Mouse (Mus musculus) gastrocnemius, postnatal 25 days (tissue): Measurements from ENCODE around the gene Gm49342. TPM values are rescaled to one million over a fixed set of nuclear protein-coding genes. Genes with fewer than 3 reads are reported as not detected.
A peak's percentile ranks its signal among the peaks of the same experiment; 100 is the strongest.
"Not testable (repeated sequence)": the region's sequence is repeated elsewhere in the genome, so short reads cannot be mapped to it uniquely, and the experiment has no call there.

Experiments used
- DNase-seq: peaks from one replicate; pipeline ENCODE4 v3.0.0; 2022
- long read RNA-seq, 2 experiments: library from polyadenylated mRNA; stranded (forward); transcript quantifications; one replicate each; pipeline ENCODE4 v2.0.0; 2021
- total RNA-seq, 2 experiments: library from RNA; stranded (reverse); gene quantifications; 1 replicate in 1 of 2; 2 replicates in 1 of 2; pipeline ENCODE4 v1.2.3; 2021

Gene Gm49342
- 1 to 10 TPM; 1.6 to 1.9 TPM for total RNA-seq
- long read RNA-seq, experiment 1 = 0 reads
- long read RNA-seq, experiment 2 = 0 reads

DNA sequence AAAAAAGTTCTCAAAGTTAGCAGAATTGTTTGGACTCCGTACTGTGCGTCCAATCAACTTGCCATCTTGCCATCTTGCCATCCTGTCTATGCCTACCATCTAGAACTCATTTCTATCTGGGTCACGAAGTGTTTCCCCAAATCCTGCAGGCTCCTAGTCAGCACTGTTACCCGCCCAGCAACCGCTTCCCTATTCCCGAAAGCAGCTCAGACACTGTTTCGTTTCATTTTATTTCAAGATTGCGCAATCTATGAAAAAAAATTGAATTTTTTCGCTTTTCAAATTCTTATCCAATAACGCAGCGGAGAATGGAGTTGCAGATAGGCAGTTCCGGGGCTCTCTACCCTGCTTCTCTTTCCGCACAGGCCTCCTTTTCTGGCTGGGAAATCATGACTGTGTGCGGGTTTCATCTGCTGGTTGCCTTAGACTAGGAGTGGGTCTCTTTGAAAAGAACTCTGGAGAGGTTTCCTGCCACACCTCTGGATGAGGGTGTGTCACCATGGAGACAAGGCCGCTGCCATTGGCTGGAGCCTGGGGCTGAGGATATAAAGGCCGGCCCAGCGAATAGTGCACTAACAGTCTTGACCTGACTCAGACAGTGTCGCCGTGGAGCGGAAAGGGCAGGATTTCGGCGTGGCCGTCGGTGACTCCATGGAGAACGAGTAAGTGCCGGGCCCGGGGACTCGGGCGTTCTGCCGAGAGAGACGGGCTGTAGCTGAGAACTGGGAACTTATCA lies at the start of gene Gm49342:
TSS of gene Gm49342 (plus strand) at position 586 of the 736 bp plus-strand sequence.
- DNase-seq = peak; percentile 93

DNA sequence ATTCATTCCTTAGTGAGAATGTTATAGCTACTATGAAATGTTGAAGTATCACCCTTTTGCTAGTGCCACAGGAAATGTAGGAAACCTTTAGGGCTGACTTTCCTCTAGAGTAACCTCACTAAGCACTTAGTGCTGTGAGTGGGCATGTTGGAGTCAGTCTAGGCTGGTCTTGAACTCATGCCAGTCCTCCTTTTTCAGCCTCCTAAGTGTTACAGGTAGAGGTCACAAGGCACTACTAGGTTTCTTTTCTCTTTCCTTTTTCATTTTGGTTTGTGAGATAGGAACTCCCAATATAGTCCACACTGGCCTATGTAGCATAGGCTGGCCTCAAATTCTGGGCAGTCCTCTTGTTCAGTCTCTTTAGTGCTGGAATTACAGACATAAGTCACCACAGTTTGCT lies 48.9 kb upstream of the Gm49342 start:
- DNase-seq = no peak

DNA sequence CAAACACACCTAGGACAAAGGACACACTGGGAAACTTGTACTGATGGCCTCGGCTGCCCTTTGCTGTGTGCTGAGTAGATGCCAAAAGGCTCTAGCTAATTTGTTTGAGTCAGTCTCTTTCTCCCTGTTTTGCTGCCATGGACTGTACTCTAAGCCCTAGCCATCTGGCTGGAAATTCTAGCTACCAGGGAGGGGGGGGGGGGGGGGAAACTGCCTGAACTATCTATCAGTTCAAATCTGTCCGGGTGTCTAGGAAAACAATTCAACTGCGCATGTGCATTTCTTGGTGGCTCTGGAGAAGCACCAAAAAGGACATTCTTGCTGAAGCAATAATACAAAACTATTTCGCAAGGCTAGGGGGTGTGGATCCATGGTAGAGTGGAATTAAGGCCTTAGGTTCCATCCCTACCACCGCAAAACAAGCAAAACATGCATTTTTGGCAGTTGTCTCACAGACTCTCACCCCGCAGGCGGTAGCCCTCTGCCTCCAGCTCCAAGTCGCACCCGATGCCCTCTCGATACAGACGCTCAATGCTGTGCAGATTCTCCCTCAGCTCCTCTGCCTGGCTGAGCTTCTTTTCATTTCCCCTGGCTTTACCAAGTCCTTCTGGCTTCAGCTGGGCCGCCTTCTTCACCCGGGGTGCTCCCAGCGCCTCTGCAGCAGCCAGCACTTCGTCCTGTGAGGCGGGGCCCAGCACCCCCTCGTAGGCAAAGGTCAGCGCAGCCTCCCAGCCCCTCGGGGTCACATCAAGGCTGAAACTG lies 48.2 kb upstream of the Gm49342 start:
- DNase-seq = peak; percentile 83

DNA sequence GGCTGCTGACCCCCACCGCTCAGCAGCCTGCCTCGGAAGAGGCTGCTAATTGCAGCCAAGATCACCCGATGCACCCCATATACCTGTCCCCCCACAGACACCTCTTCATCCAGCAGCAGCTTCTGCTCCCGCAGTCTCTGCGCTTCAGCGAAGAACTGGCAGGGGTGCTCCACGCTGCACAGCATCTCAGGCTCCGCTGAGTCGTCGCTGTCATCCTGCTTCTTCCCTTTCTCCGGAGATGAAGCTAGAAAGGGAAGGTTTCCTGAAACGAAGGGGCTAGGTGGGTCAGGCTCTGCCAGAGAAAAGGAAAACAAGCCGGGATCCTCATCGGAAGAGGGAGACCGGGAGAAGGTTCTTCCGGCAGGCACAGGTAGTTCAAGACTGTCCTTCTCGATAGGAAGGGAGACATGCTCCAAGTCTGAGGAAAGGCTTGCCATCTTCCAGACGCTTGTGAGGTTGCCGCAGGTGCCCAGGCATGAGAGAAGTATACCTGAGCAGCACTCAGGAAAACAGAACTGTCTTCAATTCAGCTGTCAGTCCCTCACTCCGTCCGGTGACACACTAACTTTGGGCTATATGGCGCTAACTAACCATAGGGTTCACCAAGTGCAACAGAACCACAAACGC lies 47.5 kb upstream of the Gm49342 start:
- DNase-seq = no peak

DNA sequence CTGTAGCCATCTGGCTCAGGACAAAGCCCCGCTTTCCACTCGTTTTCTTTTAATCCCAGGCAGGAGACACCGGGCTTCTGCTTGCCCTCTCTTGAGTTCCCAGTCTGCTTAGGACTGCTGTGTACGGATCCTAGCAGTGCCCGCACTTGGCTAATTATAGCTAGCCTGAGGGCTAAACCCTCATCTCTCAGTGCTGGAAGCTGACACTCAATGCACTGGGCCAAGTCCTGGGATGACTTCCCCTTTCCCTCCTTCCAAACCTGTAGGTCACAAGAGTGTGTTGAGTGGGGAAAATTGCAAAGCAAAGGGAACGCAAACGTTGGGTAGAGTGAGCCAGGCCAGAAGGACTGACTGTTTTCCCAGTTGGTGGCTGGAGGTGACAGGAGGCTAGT lies 46.9 kb upstream of the Gm49342 start, which contains the start of gene Klhl33:
TSS of gene Klhl33 (minus strand) at position 134 of the 392 bp plus-strand sequence.
- DNase-seq = peak; percentile 77

DNA sequence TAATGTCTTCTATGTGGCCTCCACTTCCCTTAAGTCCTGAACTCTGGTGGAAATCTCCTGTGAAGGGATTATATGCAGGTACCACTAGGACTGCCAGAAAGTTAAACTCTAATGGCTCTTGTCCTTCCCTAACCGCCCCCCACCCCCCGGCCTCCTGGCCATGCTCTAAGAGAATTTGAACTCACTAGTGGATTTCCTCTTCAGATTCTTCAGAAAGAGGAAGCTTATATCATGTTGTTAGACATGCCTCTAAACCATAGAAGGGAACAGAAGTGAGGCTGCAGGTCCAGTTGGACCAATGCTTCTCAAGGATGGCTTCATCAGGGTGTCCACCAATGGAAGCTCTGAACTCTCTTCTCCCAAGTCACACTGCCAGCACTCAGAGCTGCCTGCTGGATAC lies 46.3 kb upstream of the Gm49342 start:
- DNase-seq = not testable (repeated sequence)

DNA sequence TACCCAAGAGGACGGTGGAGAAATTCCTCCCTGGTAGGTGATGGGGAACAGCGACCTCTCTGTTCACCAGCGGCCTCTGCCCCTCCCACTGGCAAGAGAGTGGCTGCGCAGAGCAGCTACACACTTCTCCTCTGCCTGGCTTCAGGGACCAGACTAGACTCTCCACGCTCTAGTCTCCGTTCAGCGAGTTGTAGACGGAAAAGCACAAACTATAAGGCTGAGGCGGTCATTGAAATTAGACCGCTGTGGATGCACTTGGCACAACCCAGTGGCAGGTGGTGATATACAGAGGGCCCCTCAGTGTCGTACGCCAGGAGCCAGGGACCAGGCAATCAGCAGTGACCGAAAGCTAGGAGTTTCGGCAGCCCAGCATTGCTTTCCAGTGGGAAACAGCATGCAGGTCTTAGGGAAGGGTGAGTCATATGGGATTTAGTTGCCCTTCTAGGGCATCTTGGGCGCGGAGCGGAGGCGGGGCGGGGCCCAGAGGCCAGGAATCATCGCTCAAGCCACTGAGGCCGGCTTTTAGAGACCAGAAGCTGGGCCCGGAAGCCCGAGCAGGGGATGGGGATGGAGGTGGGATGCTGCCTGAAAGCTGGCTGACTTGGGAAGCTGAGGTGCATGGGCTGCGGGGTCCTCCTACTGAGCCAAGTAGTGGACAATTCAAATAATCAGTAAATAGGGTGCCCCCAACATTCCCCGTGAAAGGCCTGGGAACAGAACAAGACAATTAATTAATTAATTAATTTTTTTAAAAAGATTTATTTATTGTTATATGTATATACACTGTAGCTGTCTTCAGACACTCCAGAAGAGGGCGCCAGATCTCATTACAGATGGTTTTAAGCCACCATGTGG lies 40.1 kb upstream of the Gm49342 start:
- DNase-seq = peak; percentile 52

DNA sequence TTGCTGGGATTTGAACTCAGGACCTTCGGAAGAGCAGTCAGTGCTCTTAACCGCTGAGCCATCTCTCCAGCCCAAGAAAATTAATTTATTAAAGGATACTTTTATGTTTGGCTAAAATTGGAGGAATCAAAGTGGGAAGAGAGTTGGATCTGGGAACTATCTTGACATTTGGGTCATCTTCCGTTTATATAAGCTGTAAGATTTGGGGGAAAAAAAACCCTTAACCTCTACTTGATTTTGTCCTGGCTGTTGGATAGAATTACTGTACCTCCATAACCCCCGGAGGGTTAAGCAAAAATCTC lies 39.5 kb upstream of the Gm49342 start:
- DNase-seq = no peak

DNA sequence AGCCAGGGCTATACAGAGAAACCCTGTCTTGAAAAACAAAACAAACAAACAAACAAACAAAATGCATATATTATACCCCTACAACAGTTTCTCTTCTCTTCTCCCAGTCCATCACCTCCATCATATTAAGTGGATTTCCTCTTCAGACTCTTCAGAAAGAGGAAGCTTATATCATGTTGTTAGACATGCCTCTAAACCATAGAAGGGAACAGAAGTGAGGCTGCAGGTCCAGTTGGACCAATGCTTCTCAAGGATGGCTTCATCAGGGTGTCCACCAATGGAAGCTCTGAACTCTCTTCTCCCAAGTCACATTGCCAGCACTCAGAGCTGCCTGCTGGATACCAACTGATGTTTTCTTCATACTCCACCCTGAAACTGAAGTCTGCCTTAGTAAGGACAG lies 39.0 kb upstream of the Gm49342 start:
- DNase-seq = not testable (repeated sequence)

DNA sequence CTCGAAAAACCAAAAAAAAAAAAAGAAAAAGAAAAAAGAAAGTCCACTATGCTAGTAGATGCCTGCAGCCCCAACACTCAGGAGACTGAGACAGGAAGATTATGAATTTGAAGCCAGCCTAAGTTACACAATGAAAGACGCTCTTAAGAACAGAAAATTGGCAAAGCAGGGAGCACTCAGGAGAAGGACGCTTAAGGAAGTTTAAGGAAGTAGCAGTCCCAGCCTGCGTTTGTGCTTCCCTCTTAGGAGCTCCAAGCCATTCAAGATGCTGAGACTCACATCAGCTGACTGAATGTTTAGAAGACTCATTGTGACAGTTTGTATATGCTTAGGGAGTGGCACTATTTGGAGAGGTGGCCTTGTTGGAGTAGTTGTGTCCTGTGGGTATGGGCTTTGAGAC lies 36.2 kb upstream of the Gm49342 start:
- DNase-seq = no peak

DNA sequence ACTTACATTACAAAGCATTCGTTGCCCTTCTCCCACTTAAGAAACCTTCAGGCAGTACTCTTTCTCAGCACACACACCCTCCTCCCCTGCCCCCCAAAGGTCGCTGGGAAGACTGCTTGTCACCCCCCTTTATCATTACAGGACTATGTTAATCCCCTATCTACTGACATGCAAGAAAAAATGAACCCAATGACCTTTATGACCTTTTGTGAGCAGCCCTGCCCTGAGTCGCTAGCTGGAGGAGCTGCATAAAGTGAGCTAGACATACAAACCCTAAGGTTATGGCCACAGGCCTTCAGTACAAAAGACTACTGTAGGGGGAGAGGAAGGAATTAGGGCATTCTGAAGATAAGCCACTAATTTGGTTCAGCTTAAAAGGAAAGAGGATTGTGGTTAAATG lies 33.0 kb upstream of the Gm49342 start:
- no peak for DNase-seq

DNA sequence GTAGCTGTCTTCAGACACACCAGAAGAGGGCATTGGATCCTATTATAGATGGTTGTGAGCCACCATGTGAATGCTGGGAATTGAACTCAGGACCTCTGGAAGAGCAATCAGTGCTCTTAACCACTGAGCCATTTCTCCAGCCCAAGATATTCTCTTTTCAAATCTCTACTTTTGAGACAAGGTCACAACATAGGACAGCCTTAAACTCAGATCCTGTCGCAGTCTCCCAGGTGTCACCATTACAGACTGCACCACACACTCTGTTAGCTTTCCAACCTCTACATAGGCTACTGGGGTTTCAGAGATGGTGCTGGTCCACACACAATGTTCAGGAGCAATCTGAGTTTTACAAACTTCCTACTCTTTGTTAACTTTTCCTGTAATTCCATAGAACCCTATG lies 20.9 kb upstream of the Gm49342 start:
- not testable (repeated sequence) for DNase-seq

DNA sequence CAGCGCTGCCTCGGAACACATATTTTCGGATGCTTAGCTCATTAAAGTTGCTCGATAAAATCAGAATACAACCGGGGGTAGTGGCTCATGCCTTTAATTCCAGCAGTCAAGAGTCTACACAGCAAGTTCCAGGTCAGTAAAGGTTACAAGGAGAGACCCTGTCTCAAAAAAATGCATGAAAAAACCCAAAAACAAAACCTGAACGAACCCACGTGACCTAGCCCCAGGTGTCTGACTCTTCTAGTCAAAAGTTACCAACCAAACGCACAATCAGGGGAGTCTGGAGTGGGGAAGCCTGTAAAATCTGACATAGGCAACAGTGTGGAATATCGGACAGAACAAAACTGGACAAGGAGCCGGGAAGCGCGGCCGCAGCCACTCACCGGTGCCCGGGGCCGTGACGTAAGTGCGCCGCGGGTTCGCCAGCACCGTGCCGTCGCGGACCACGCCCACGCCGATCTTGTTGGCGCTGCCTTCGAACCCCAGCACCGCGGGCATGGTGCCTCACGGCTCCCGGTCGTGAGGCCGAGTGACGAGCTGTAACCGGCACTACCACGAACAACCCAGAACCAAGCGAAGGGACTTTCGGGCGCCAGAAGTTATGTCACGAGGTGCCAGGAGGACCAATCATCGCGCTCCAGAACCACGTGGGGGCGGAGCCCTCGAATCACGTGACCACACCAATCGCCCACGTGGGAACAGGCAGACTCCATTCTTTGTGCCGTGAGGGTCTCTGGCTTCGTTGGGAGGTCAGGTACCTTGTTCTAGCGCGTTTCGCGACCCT lies 19.8 kb upstream of the Gm49342 start, which contains the start of the genes Osgep and Apex1:
TSS of gene Osgep (minus strand) at position 613 of the 784 bp plus-strand sequence.
TSS of gene Apex1 (plus strand) at position 688 of the 784 bp plus-strand sequence.
- peak; percentile 94 for DNase-seq

DNA sequence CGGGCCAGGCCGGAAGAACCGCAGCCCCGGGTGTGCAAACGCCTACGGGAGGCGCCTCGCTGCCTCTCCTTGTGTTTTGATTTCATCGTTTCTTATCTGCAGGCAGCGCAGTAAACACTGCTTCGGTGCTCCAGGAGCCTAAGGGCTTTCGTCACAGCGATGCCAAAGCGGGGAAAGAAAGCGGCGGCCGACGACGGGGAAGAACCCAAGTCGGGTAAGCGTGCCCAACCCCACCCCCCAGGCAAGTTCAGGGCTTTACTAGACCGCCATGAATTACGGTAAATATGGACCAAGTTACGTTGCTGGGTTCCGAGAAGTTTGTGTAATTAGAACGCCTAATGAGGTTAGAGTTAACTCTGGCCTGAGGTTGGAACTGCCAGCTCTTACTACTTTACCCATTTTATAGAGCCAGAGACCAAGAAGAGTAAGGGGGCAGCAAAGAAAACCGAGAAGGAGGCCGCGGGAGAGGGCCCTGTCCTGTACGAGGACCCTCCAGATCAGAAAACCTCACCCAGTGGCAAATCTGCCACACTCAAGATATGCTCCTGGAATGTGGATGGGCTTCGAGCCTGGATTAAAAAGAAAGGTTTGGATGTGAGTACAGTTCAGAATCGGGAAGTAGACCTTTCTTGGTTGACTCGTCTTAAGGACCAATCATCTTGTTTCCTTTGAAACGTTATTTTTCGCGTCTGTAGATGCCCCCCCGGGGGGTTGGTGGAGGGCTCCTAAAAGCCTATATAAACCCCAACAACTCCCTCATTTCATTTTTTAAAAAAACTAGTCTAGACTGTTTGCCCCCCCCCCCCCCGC lies 19.0 kb upstream of the Gm49342 start:
- DNase-seq = no peak

DNA sequence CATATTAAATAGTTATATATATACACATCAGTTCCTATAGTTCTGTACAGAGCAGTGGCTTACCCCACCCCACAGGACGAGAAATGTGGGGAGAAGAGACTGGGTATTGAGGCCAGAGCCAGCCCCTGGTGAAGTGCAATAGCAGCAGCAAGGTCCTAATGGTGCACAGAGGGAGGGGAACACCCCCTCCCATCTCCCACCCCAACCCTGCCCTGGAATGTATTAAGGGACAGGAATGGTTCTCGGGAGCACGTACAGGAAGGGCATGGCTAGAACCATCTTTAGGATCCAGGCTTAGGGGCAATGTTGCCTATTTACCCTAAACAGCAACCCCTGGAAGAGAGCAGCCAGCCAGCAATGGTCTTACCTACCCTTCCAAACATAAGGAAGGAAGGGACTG lies 17.0 kb upstream of the Gm49342 start:
- no peak for DNase-seq

DNA sequence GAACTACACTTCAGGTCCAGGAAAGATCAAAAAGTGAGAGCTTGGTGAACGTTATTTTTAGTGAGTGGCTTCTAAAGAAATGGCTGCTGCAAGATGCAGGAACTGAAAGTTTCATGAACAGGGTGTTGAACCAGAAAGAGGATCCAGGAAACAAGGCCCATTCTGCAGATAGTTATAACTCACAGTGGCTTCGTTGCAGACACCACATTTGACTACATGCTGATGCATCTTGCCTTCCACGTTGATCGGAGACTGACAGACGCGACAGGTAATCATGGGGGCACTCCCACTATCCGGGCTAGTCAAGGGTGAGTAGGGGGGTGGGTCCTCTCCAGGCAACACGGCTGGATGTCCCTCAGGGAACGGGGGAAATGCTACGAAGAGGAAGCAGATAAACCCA lies 14.4 kb upstream of the Gm49342 start:
- no peak for DNase-seq

DNA sequence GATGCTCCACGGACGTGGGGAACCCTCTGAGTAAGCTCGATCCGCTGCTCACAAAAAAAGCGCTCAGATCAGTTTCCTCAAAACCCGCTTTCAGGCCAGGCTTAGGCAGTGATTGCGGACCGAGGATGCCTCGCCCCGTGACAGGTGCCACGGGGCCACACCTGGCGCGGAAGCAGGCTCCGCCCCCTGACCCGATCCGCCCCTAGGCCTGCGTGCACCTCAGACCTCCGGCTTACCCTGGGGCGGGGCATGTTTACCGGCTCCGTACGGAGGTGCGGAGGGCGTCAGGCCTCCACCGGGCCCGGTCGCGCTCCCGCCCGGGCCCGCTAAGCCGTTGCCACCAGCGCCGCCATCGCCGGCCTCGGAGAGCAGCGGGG lies 14.0 kb upstream of the Gm49342 start:
- no peak for DNase-seq

DNA sequence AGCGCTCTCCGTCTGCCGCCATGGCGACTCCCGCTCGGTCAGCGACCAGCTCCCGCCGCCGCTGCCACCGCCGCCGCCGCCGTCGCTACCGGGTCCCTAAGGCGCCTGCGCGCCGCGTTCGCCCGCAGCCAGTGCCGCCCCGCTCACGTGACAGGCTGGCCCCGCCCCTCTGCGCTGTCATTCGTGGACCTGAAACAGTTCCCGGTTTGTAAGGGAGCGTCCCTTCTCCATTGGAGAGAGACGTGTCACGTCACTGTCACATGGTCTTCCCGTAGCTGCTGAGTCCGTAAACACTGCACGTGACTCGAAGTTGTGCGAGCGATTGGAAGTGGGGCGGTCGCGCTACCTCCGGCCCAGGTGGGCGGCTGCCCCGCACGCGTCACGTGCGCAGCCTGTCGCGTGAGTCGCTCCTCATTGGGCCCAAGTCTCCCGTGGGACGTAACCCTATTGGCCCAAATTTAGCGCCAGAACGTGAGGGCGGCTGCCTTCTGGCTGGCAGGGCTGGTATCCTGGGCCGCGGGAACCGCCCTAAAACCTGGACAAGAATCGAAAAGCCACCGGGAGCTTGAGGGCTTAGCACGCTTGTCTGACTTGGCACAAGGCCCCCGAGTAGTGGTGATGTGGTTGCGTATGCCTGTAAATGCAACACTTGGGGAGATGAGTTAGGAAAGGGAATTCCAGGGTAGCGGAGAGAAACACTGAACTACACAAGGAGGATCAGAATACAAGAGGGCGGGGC lies 13.4 kb upstream of the Gm49342 start, which contains the start of the genes Pip4p1 and Pnp:
TSS of gene Pip4p1 (minus strand) at position 103 of the 739 bp plus-strand sequence.
TSS of gene Pnp (plus strand) at position 329 of the 739 bp plus-strand sequence.
- peak; percentile 99 for DNase-seq

DNA sequence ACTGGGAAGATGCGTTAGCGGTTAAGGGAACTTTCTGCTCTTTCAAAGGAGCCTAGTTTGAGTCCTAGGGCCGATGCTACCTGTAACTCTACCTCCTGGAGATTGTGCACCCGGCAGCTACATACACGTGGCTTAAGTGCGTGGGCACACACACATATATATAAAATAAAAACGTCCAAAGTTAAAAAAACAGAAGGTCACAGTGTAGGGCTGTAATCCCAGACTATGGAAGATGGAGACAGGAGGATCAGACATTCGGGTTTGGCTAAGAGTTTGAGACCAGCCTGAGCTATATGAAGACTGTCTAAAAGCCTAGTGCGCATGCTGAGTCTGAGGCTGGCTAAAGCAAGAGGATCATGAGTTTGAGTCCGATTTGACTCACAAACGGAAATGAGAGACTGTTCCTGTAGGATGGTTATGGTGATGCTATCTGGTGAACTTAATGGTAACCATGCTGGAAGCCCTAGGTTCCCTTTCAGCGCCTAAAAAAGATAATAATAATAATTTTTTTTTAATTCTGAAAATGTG lies 12.8 kb upstream of the Gm49342 start:
- no peak for DNase-seq
